Mouse (Mus musculus) erythroblast, embryonic 14.5 days (primary cell): ENCODE data around the gene Pusl1.

Experiments used
- GATA1 ChIP-seq: IDR thresholded peaks from 2 replicates; pipeline ENCODE4 v1.6.1; 2012; ENCODE audit warnings: low read length, inconsistent platforms, mixed read lengths
- TAL1 ChIP-seq: IDR thresholded peaks from 3 replicates; pipeline ENCODE4 v1.6.1; 2012; ENCODE audit warnings: low read length, inconsistent platforms, mixed read lengths

DNA sequence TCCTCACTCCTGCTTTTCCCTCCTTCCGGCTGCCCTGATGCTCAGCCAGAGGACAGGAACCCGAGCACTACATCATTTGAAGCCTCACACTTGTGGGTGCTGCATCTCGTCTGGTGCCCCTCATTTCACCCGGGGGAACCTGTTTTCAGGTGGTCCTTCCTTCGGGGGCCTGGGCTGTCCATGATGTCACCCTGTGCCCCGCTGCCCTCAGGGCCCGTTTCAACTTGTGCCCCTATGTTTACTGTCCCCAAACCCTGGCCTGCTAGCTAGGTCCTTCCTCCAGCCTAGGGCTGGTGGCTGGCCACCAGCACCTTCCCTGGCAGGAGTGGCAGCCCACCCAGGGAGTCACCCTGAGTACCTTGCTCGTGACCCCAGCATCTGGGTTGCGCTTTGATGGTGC is 14.5 kb upstream of the Pusl1 start:
- TF ChIP-seq GATA1 (no peak), TAL1 (no peak)
